Mouse (Mus musculus): ENCODE results near the gene Ifna1.

The Ifna1 gene

GRCm38 (mm10) chr4:88859214-88859613 is 9.3 kb downstream of the Ifna1 start:
- H3K36me3 ChIP-seq (ENCODE audit: control insufficient read depth, insufficient read depth, low read length, poor library complexity, severe bottlenecking) = no peaks in the 10 kb centered on the region
- DNase-seq (ENCODE audit: low read depth, low spot score) = no peak

GRCm38 (mm10) chr4:88863309-88863708 is 13.4 kb downstream of the Ifna1 start:
- Histone ChIP-seq H3K36me3 (ENCODE audit: control insufficient read depth, insufficient read depth, low read length, poor library complexity, severe bottlenecking) (no peaks in the 10 kb centered on the region), H3K27me3 (ENCODE audit: control insufficient read depth, insufficient read depth, low read length, poor library complexity, severe bottlenecking) (no peaks in the 10 kb centered on the region)
- DNase-seq (ENCODE audit: low read depth, low spot score) = no peak

More at GRCm38 (mm10) chr4:88859214-88859613, 9.3 kb downstream of the Ifna1 start:
- H3K27me3 ChIP-seq (ENCODE audit: control insufficient read depth, insufficient read depth, low read length, poor library complexity, severe bottlenecking) = no peaks in the 10 kb centered on the region

GRCm38 (mm10) chr4:88864599-88864998 is 14.7 kb downstream of the Ifna1 start:
- H3K27me3 ChIP-seq (ENCODE audit: control insufficient read depth, insufficient read depth, low read length, poor library complexity, severe bottlenecking) = no peaks in the 10 kb centered on the region
- peak; percentile 88 for DNase-seq (ENCODE audit: low read depth, low spot score)
- H3K36me3 ChIP-seq (ENCODE audit: control insufficient read depth, insufficient read depth, low read length, poor library complexity, severe bottlenecking) = no peaks in the 10 kb centered on the region

- Histone ChIP-seq H3K36me3 (ENCODE audit: control insufficient read depth, insufficient read depth, low read length, poor library complexity, severe bottlenecking) (no peaks in the 10 kb centered on the region), H3K27me3 (ENCODE audit: control insufficient read depth, insufficient read depth, low read length, poor library complexity, severe bottlenecking) (no peaks in the 10 kb centered on the region)
- DNase-seq (ENCODE audit: low read depth, low spot score) = peak; percentile 14
These were observed 15.2 kb downstream of the Ifna1 start for GRCm38 (mm10) chr4:88865011-88865569.

- Histone ChIP-seq H3K36me3 (ENCODE audit: control insufficient read depth, insufficient read depth, low read length, poor library complexity, severe bottlenecking) (no peaks in the 10 kb centered on the region), H3K27me3 (ENCODE audit: control insufficient read depth, insufficient read depth, low read length, poor library complexity, severe bottlenecking) (no peaks in the 10 kb centered on the region)
- DNase-seq (ENCODE audit: low read depth, low spot score) = peak; percentile 88
These were observed 17.6 kb downstream of the Ifna1 start for GRCm38 (mm10) chr4:88867366-88867925.

GRCm38 (mm10) chr4:88867926-88868911 is 18.3 kb downstream of the Ifna1 start:
- no peaks in the 10 kb centered on the region for H3K36me3 ChIP-seq (ENCODE audit: control insufficient read depth, insufficient read depth, low read length, poor library complexity, severe bottlenecking)
- peak; percentile 73 for DNase-seq (ENCODE audit: low read depth, low spot score)
- H3K27me3 ChIP-seq (ENCODE audit: control insufficient read depth, insufficient read depth, low read length, poor library complexity, severe bottlenecking) = no peaks in the 10 kb centered on the region

- H3K27me3 ChIP-seq (ENCODE audit: control insufficient read depth, insufficient read depth, low read length, poor library complexity, severe bottlenecking) = no peaks in the 10 kb centered on the region
- DNase-seq (ENCODE audit: low read depth, low spot score) = peak; percentile 66
- H3K36me3 ChIP-seq (ENCODE audit: control insufficient read depth, insufficient read depth, low read length, poor library complexity, severe bottlenecking) = no peaks in the 10 kb centered on the region
These were observed 22.8 kb downstream of the Ifna1 start for GRCm38 (mm10) chr4:88872691-88873090.

GRCm38 (mm10) chr4:88875435-88876095 is 25.7 kb downstream of the Ifna1 start:
- Histone ChIP-seq H3K27me3 (ENCODE audit: control insufficient read depth, insufficient read depth, low read length, poor library complexity, severe bottlenecking) (no peaks in the 10 kb centered on the region), H3K36me3 (ENCODE audit: control insufficient read depth, insufficient read depth, low read length, poor library complexity, severe bottlenecking) (no peaks in the 10 kb centered on the region)
- no peak for DNase-seq (ENCODE audit: low read depth, low spot score)

GRCm38 (mm10) chr4:88876520-88876919 is 26.6 kb downstream of the Ifna1 start:
- no peak for DNase-seq (ENCODE audit: low read depth, low spot score)
- H3K27me3 ChIP-seq (ENCODE audit: control insufficient read depth, insufficient read depth, low read length, poor library complexity, severe bottlenecking) = no peaks in the 10 kb centered on the region
- H3K36me3 ChIP-seq (ENCODE audit: control insufficient read depth, insufficient read depth, low read length, poor library complexity, severe bottlenecking) = no peaks in the 10 kb centered on the region

- H3K36me3 ChIP-seq (ENCODE audit: control insufficient read depth, insufficient read depth, low read length, poor library complexity, severe bottlenecking) = no peaks in the 10 kb centered on the region
- DNase-seq (ENCODE audit: low read depth, low spot score) = peak; percentile 33
- H3K27me3 ChIP-seq (ENCODE audit: control insufficient read depth, insufficient read depth, low read length, poor library complexity, severe bottlenecking) = no peaks in the 10 kb centered on the region
These were observed 28.4 kb downstream of the Ifna1 start for GRCm38 (mm10) chr4:88878246-88878645.

- DNase-seq (ENCODE audit: low read depth, low spot score) = no peak
- Histone ChIP-seq H3K27me3 (ENCODE audit: control insufficient read depth, insufficient read depth, low read length, poor library complexity, severe bottlenecking) (no peaks in the 10 kb centered on the region), H3K36me3 (ENCODE audit: control insufficient read depth, insufficient read depth, low read length, poor library complexity, severe bottlenecking) (no peaks in the 10 kb centered on the region)
These were observed 28.9 kb downstream of the Ifna1 start for GRCm38 (mm10) chr4:88878772-88879171.

- H3K36me3 ChIP-seq (ENCODE audit: control insufficient read depth, insufficient read depth, low read length, poor library complexity, severe bottlenecking) = no peaks in the 10 kb centered on the region
- no peak for DNase-seq (ENCODE audit: low read depth, low spot score)
These were observed 30.2 kb downstream of the Ifna1 start, which contains the start of gene Ifne for GRCm38 (mm10) chr4:88880101-88880500. Gene Ifne (minus strand): TSS chr4:88880201.

GRCm38 (mm10) chr4:88888236-88888635 is 38.3 kb downstream of the Ifna1 start:
- DNase-seq (ENCODE audit: low read depth, low spot score) = no peak
- Histone ChIP-seq H3K27me3 (ENCODE audit: control insufficient read depth, insufficient read depth, low read length, poor library complexity, severe bottlenecking) (no peaks in the 10 kb centered on the region), H3K36me3 (ENCODE audit: control insufficient read depth, insufficient read depth, low read length, poor library complexity, severe bottlenecking) (no peaks in the 10 kb centered on the region)

More at GRCm38 (mm10) chr4:88880101-88880500, 30.2 kb downstream of the Ifna1 start, which contains the start of gene Ifne:
- H3K27me3 ChIP-seq (ENCODE audit: control insufficient read depth, insufficient read depth, low read length, poor library complexity, severe bottlenecking) = no peaks in the 10 kb centered on the region

GRCm38 (mm10) chr4:88893201-88893754 is 43.4 kb downstream of the Ifna1 start:
- Histone ChIP-seq H3K36me3 (ENCODE audit: control insufficient read depth, insufficient read depth, low read length, poor library complexity, severe bottlenecking) (no peaks in the 10 kb centered on the region), H3K27me3 (ENCODE audit: control insufficient read depth, insufficient read depth, low read length, poor library complexity, severe bottlenecking) (no peaks in the 10 kb centered on the region)
- DNase-seq (ENCODE audit: low read depth, low spot score) = no peak
